Comparison of ENCODE assay signal across 14 mouse cellular contexts in the genomic region with DNA sequence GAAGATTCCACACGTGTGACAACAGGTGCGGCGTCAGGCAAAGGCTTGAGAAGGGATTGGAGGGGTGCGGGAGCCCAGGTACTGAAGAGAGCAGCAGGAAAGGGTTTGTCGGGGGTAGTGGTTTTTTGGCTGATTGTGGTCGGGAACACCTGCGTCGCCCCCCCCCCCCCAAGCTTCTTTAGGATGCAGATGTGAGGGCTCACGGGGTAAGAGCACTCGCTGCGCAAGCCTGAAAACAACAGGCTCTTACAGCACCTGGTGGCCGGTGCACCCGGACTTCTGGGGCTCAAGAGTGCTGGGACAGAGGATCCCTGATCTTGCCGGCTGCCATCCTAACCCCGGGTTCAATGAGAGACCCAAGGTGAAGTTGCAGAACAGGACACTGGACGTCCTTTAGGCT.
DNase-seq lines count a peak whose midpoint lies in the region; ATAC-seq and TF ChIP-seq lines count a peak whose summit lies in the region.
"Had no signal": no experiment of that assay in that cellular context is flagged by ENCODE, and none has a peak within 500 bp of the region (broad histone marks: within the 10 kb centered on the region; RNA-seq: fewer than 3 reads in every experiment).

No protein-coding gene starts in this region.

- no peak for TF ChIP-seq CTCF in lung, embryonic 14.5 days (IDR thresholded peaks at IDR 0.05; ENCODE audit: low read depth)

- WGBS in lung, embryonic 14.5 days: 12% methylated on average over 15 of the region's 16 CpGs
- WGBS in hindbrain, embryonic 11.5 days: 6% methylated on average over 16 of the region's 16 CpGs
- WGBS in midbrain, embryonic 16.5 days: 13% methylated on average over 16 of the region's 16 CpGs

- DNase-seq in lung, embryonic 14.5 days: no peak
- no peak for DNase-seq in lung, postnatal 36 days
- no peak for DNase-seq in hindbrain, embryonic 11.5 days (ENCODE audit: low spot score)
- no peak for DNase-seq in cerebellum, adult 9-11 months
- DNase-seq in cerebellum, postnatal 10 days: no peak
- DNase-seq in ovary, adult 18-20 months (ENCODE audit: low spot score): no peak
- no peak for DNase-seq in right cerebral cortex, postnatal 10 days (ENCODE audit: low spot score in 2 of 2)
- DNase-seq: adrenal gland, postnatal 14 days; cerebellum, adult 18-20 months; kidney, adult 9 months had no signal

- peaks cover 12% of the 10 kb centered on the region for H3K27me3 ChIP-seq in lung, embryonic 14.5 days (ENCODE audit: insufficient read depth, low read length)
- peaks cover 7% of the 10 kb centered on the region; the same call in 1 of the 2 replicates for H3K27me3 ChIP-seq in hindbrain, embryonic 11.5 days (ENCODE audit: control insufficient read depth, insufficient read depth, low read length)
- H3K27me3 ChIP-seq in midbrain, embryonic 16.5 days (ENCODE audit: control insufficient read depth, insufficient read depth, low read depth, low read length): no peaks in the 10 kb centered on the region; the same call in 1 of the 2 replicates

- H3K4me1 ChIP-seq in lung, embryonic 14.5 days (ENCODE audit: insufficient read depth): no peaks in the 10 kb centered on the region
- H3K4me1 ChIP-seq in hindbrain, embryonic 11.5 days (replicated peaks; ENCODE audit: control insufficient read depth, insufficient read depth, low read length): no peaks in the 10 kb centered on the region
- peaks cover 15% of the 10 kb centered on the region for H3K4me1 ChIP-seq in midbrain, embryonic 16.5 days (ENCODE audit: control insufficient read depth, insufficient read depth, low read length)

- ATAC-seq in lung, embryonic 14.5 days (ENCODE audit: insufficient read depth): no peak
- no peak for ATAC-seq in hindbrain, embryonic 11.5 days (ENCODE audit: low FRiP score)
- no peak for ATAC-seq in midbrain, embryonic 16.5 days

- no peaks in the 10 kb centered on the region for H3K9me3 ChIP-seq in lung, embryonic 14.5 days (ENCODE audit: low read depth, low read length)
- no peaks in the 10 kb centered on the region for H3K9me3 ChIP-seq in hindbrain, embryonic 11.5 days (ENCODE audit: control insufficient read depth, low read length)
- H3K9me3 ChIP-seq in midbrain, embryonic 16.5 days (replicated peaks; ENCODE audit: control insufficient read depth, low read length, poor library complexity, severe bottlenecking): no peaks in the 10 kb centered on the region
- H3K9me3 ChIP-seq: G1E; limb, embryonic 15.5 days had no signal

- H3K9ac ChIP-seq in lung, embryonic 14.5 days: no peak overlapping the region
- H3K9ac ChIP-seq in hindbrain, embryonic 11.5 days (ENCODE audit: low read depth, low read length): no peak overlapping the region
- no peak overlapping the region; the same call in 1 of the 2 replicates for H3K9ac ChIP-seq in midbrain, embryonic 16.5 days (ENCODE audit: low read depth, low read length)
- H3K9ac ChIP-seq: limb, embryonic 15.5 days had no signal

- no peaks in the 10 kb centered on the region for H3K36me3 ChIP-seq in lung, embryonic 14.5 days (ENCODE audit: insufficient read depth)
- no peaks in the 10 kb centered on the region for H3K36me3 ChIP-seq in hindbrain, embryonic 11.5 days (ENCODE audit: control insufficient read depth, insufficient read depth, low read length)
- H3K36me3 ChIP-seq in midbrain, embryonic 16.5 days (ENCODE audit: control insufficient read depth, insufficient read depth, low read length): no peaks in the 10 kb centered on the region
- H3K36me3 ChIP-seq: G1E; limb, embryonic 15.5 days had no signal

- peak overlapping the region; percentile 51 for H3K4me2 ChIP-seq in lung, embryonic 14.5 days
- peak overlapping the region; percentile 37; the same call in 1 of the 2 replicates for H3K4me2 ChIP-seq in hindbrain, embryonic 11.5 days (replicated peaks; ENCODE audit: low read depth, low read length)
- H3K4me2 ChIP-seq in midbrain, embryonic 16.5 days (ENCODE audit: low read length): peak overlapping the region; percentile 58

- no peak overlapping the region for H3K27ac ChIP-seq in lung, embryonic 14.5 days (ENCODE audit: low read depth)
- no peak overlapping the region for H3K27ac ChIP-seq in hindbrain, embryonic 11.5 days (ENCODE audit: low read depth, low read length)
- H3K27ac ChIP-seq in midbrain, embryonic 16.5 days (ENCODE audit: low read length): no peak overlapping the region
- H3K27ac ChIP-seq: limb, embryonic 15.5 days had no signal

- no peak overlapping the region for H3K4me3 ChIP-seq in lung, embryonic 14.5 days (ENCODE audit: low read depth, low read length)
- no peak overlapping the region for H3K4me3 ChIP-seq in hindbrain, embryonic 11.5 days (ENCODE audit: low read depth, low read length)
- H3K4me3 ChIP-seq in midbrain, embryonic 16.5 days (ENCODE audit: low read depth, low read length): no peak overlapping the region
- H3K4me3 ChIP-seq: erythroblast, embryonic 14.5 days had no signal
